Mouse (Mus musculus) liver, embryonic 11.5 days (tissue): ENCODE measurements around the gene Zbtb4. TPM values are rescaled to one million over a fixed set of nuclear protein-coding genes. Genes with fewer than 3 reads are reported as not detected.

Source experiments
- ATAC-seq: fragments of 200-750 bp; cut with Nextera tagmentation; replicated peaks from 2 replicates; pipeline ENCODE4 v1.8.0; 2017; ENCODE audit warnings: moderate number of reproducible peaks, mild to moderate bottlenecking, moderate TSS enrichment, moderate library complexity; ENCODE audit not compliant: low FRiP score
- DNase-seq: peaks from one replicate; pipeline ENCODE4 v3.0.0-alpha.2; 2017; ENCODE audit warnings: low spot score
- H3K27ac ChIP-seq: fragments of 300-500 bp; sonication (generic); 2 replicates; pipeline ENCODE4 v1.5.1; 2014; ENCODE audit warnings: mild to moderate bottlenecking, low read depth, low read length, control low read depth
- H3K27me3 ChIP-seq: fragments of 300-500 bp; sonication (generic); replicated peaks from 2 replicates; pipeline ENCODE4 v1.6.1; 2014; ENCODE audit warnings: low read length, mixed read lengths; ENCODE audit not compliant: control insufficient read depth, insufficient read depth
- H3K36me3 ChIP-seq: fragments of 300-500 bp; sonication (generic); 2 replicates; pipeline ENCODE4 v1.6.1; 2014; ENCODE audit warnings: mild to moderate bottlenecking, low read length, moderate library complexity, mixed read lengths; ENCODE audit not compliant: control insufficient read depth, insufficient read depth
- H3K4me1 ChIP-seq: fragments of 300-500 bp; sonication (generic); replicated peaks from 2 replicates; pipeline ENCODE4 v1.6.1; 2014; ENCODE audit warnings: low read length, mixed read lengths; ENCODE audit not compliant: control insufficient read depth, insufficient read depth
- H3K4me2 ChIP-seq: fragments of 300-500 bp; sonication (generic); 2 replicates; pipeline ENCODE4 v1.6.1; 2014; ENCODE audit warnings: mild to moderate bottlenecking, control low read depth, moderate library complexity
- H3K4me3 ChIP-seq: fragments of 300-500 bp; sonication (generic); 2 replicates; pipeline ENCODE4 v1.5.1; 2014; ENCODE audit warnings: low read depth, low read length, control low read depth
- H3K9ac ChIP-seq: fragments of 300-500 bp; sonication (generic); 2 replicates; pipeline ENCODE4 v1.6.1; 2014; ENCODE audit warnings: low read depth, low read length, control low read depth
- H3K9me3 ChIP-seq: fragments of 300-500 bp; sonication (generic); 2 replicates; pipeline ENCODE4 v1.6.1; 2016; ENCODE audit warnings: low read length, inconsistent platforms, mixed read lengths; ENCODE audit not compliant: control insufficient read depth
- WGBS: fragments of 180-500 bp; shearing (Covaris S2); extraction: QIAGEN DNeasy Blood & Tissue Kit; methylation state at CpG from one replicate; pipeline ENCODE4 v1.1.7; 2014; 5-methylcytosine and 5-hydroxymethylcytosine counted together
- polyA plus RNA-seq: library from polyadenylated mRNA; unstranded; fragments of >200 nt; fragmentation: Nextera tagmentation; extraction: Ambion mirVana; gene quantifications from 2 replicates; pipeline ENCODE4 v1.2.1, GENCODE M21; 2014

Gene Zbtb4
- polyA plus RNA-seq, 1 experiment from 2014 or later = 1.0 TPM

DNA sequence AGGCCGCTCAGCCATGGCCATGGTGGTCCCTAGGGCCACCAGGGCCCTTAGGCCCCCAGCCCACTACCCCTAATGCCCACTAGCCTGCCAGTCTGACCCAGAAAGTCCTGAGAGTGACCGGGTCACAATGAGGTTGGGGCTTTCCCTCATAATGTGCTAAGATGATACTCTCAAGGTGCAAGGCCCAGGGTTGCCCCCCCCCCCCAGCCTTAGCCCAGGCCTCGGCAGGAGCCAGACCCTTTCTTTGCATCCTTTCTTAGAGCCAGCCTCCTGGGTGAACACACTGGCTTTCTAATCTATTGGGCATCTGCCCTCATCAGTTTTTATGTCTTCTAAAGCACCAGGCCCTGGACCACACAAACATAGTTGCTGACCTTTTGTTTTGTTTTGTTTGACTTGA, 56.4 kb downstream of the Zbtb4 start, which contains the start of gene Spem1:
Gene Spem1 (minus strand): TSS at position 101 of the 400 bp plus-strand sequence.
- no peaks in the 10 kb centered on the region; the same call in none of the 2 replicates for H3K27me3 ChIP-seq
- 79% methylated on average over 3 of the region's 3 CpGs for WGBS
- H3K9ac ChIP-seq = no peak within 1 kb of the TSS
- no peak within 1 kb of the TSS for H3K27ac ChIP-seq
- H3K36me3 ChIP-seq = peaks cover 6% of the 10 kb centered on the region; the same call in 1 of the 2 replicates
- H3K4me2 ChIP-seq = no peak within 1 kb of the TSS
- DNase-seq = no peak
- no peak for ATAC-seq
- no peaks in the 10 kb centered on the region for H3K4me1 ChIP-seq
- no peak within 1 kb of the TSS for H3K4me3 ChIP-seq
- no peaks in the 10 kb centered on the region for H3K9me3 ChIP-seq

DNA sequence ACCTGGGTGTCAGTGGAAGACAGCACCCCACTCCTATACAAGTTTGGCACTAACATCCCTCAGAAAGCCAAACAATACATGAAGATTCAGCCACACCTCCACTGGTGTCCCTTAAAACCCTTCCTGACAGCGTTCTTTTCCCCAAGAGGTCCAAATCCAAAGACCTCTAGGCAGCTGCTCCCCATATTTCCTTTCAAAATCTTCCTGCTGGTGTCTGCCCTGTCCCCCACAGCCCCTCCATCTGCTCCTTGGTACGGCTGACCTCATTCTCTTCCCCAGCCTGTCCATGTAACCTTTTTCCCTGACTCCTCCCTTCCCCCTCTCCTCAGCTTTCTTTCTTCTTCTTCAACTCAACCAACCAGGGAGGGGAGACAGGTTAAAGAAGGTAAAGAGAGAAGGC, 57.7 kb downstream of the Zbtb4 start:
- no peak overlapping the region for H3K9ac ChIP-seq
- H3K27me3 ChIP-seq = no peaks in the 10 kb centered on the region; the same call in 1 of the 2 replicates
- H3K4me1 ChIP-seq = no peaks in the 10 kb centered on the region
- whole genome bisulfite sequencing = 67% methylated on average over 2 of the region's 2 CpGs
- ATAC-seq (no peak), DNase-seq (no peak)
- no peaks in the 10 kb centered on the region for H3K9me3 ChIP-seq
- H3K4me3 ChIP-seq = no peak overlapping the region
- no peak overlapping the region for H3K4me2 ChIP-seq
- peaks cover 14% of the 10 kb centered on the region for H3K36me3 ChIP-seq
- no peak overlapping the region for H3K27ac ChIP-seq

DNA sequence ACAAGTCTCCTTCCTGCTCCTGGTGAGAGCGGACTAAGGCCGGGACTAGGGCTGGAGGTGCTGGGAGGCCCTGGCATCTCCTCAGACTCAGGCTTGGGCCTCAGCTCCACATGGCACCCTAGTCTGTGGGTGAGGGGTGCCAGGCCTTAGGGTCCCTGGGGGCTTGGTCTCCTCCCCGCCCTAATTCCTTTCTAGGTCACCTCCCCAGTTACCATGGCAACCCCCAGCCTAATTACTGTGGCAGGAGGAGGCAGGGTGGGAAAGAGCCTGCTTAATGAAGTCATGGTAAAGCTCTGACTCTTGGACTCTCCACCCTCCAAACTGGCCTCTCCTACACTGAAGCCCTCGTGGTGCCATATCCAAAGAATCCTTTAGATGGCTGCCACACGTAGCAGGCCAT, 63.1 kb downstream of the Zbtb4 start:
- Histone ChIP-seq H3K4me1 (peaks cover 4% of the 10 kb centered on the region), H3K36me3 (peaks cover 14% of the 10 kb centered on the region), H3K4me2 (no peak overlapping the region), H3K27ac (no peak overlapping the region), H3K27me3 (peaks cover 8% of the 10 kb centered on the region), H3K9me3 (no peaks in the 10 kb centered on the region), H3K9ac (no peak overlapping the region), H3K4me3 (no peak overlapping the region)
- DNase-seq (no peak), ATAC-seq (no peak)
- WGBS = 77% methylated on average over 5 of the region's 5 CpGs

- ATAC-seq = no peak
- DNase-seq = no peak
- H3K4me1 ChIP-seq = peaks cover 34% of the 10 kb centered on the region
- peak overlapping the region; percentile 74 for H3K9ac ChIP-seq
- WGBS = 49% methylated on average over 8 of the region's 8 CpGs
- no peaks in the 10 kb centered on the region for H3K9me3 ChIP-seq
- H3K27ac ChIP-seq = no peak overlapping the region
- H3K4me3 ChIP-seq = peak overlapping the region; percentile 53
- H3K27me3 ChIP-seq = peaks cover 40% of the 10 kb centered on the region
- H3K4me2 ChIP-seq = peak overlapping the region; percentile 81
- no peaks in the 10 kb centered on the region; the same call in 1 of the 2 replicates for H3K36me3 ChIP-seq
Measured at GRCm38 (mm10) chr11:69833554-69833953, 67.8 kb downstream of the Zbtb4 start.

Other genes with a start within 250 kb of the Zbtb4 start
- gene Dnah2, start 216.8 kb upstream of the Zbtb4 start, polyA plus RNA-seq = 0.14 and 0.52 TPM in 2 replicates
- 1.8 and 2.4 TPM in 2 replicates for gene Efnb3, start 205.7 kb upstream of the Zbtb4 start, polyA plus RNA-seq
- gene Wrap53, start 185.7 kb upstream of the Zbtb4 start, polyA plus RNA-seq = 33.7 and 39.3 TPM in 2 replicates
- gene Trp53, start 185.6 kb upstream of the Zbtb4 start, polyA plus RNA-seq = 196 and 198 TPM in 2 replicates
- 76.2 and 79.5 TPM in 2 replicates for gene Atp1b2, start 160.0 kb upstream of the Zbtb4 start, polyA plus RNA-seq
- gene Shbg, start 148.0 kb upstream of the Zbtb4 start, polyA plus RNA-seq = 42.9 and 43.8 TPM in 2 replicates
- gene Sat2, start 143.9 kb upstream of the Zbtb4 start, polyA plus RNA-seq = 16.7 and 18.0 TPM in 2 replicates
- 22.8 and 26.2 TPM in 2 replicates for gene Fxr2, start 132.9 kb upstream of the Zbtb4 start, polyA plus RNA-seq
- gene Sox15, start 110.6 kb upstream of the Zbtb4 start, polyA plus RNA-seq = not detected in 2 replicates
- gene Mpdu1, start 103.3 kb upstream of the Zbtb4 start, polyA plus RNA-seq = 20.7 and 24.0 TPM in 2 replicates
- gene Cd68, start 99.8 kb upstream of the Zbtb4 start, polyA plus RNA-seq = 21.0 and 22.0 TPM in 2 replicates
- gene Eif4a1, start 93.5 kb upstream of the Zbtb4 start, polyA plus RNA-seq = 755 and 757 TPM in 2 replicates
- 75.4 and 79.1 TPM in 2 replicates for gene Senp3, start 83.8 kb upstream of the Zbtb4 start, polyA plus RNA-seq
- 0.37 TPM in 1 of 2 replicates, not detected in the other for gene Tnfsf13, start 80.1 kb upstream of the Zbtb4 start, polyA plus RNA-seq
- gene Tnfsf12, start 70.1 kb upstream of the Zbtb4 start, polyA plus RNA-seq = 4.5 and 6.0 TPM in 2 replicates
- gene Tnfsfm13, start 69.8 kb upstream of the Zbtb4 start, polyA plus RNA-seq = 1.7 and 2.6 TPM in 2 replicates
- 46.1 and 48.9 TPM in 2 replicates for gene Polr2a, start 7.3 kb upstream of the Zbtb4 start, polyA plus RNA-seq
- not detected in 2 replicates for gene Slc35g3, start 3.9 kb upstream of the Zbtb4 start, polyA plus RNA-seq
- gene Chrnb1, start 30.0 kb downstream of the Zbtb4 start, polyA plus RNA-seq = 1.3 and 1.4 TPM in 2 replicates
- gene Fgf11, start 35.9 kb downstream of the Zbtb4 start, polyA plus RNA-seq = 1.2 TPM in 2 replicates
- 0.96 and 1.2 TPM in 2 replicates for gene Tmem102, start 39.7 kb downstream of the Zbtb4 start, polyA plus RNA-seq
- gene Gm39566, start 49.4 kb downstream of the Zbtb4 start, polyA plus RNA-seq = not detected in 2 replicates
- gene Spem2, start 52.6 kb downstream of the Zbtb4 start, polyA plus RNA-seq = not detected in 2 replicates
- gene Spem1, start 56.3 kb downstream of the Zbtb4 start, polyA plus RNA-seq = not detected in 2 replicates
- 2.8 and 3.4 TPM in 2 replicates for gene Nlgn2, start 71.9 kb downstream of the Zbtb4 start, polyA plus RNA-seq
- 336 and 370 TPM in 2 replicates for gene Tmem256, start 72.6 kb downstream of the Zbtb4 start, polyA plus RNA-seq
- 63.5 and 70.1 TPM in 2 replicates for gene Plscr3, start 80.5 kb downstream of the Zbtb4 start, polyA plus RNA-seq
- gene Tnk1, start 92.8 kb downstream of the Zbtb4 start, polyA plus RNA-seq = 0.57 and 0.62 TPM in 2 replicates
- gene Tmem95, start 112.1 kb downstream of the Zbtb4 start, polyA plus RNA-seq = not detected in 2 replicates
- gene Kctd11, start 115.5 kb downstream of the Zbtb4 start, polyA plus RNA-seq = 2.3 and 3.6 TPM in 2 replicates
- gene Acap1, start 129.6 kb downstream of the Zbtb4 start, polyA plus RNA-seq = 8.6 and 8.7 TPM in 2 replicates
- 3.2 and 4.0 TPM in 2 replicates for gene 2810408A11Rik, start 135.1 kb downstream of the Zbtb4 start, polyA plus RNA-seq
- gene Neurl4, start 135.2 kb downstream of the Zbtb4 start, polyA plus RNA-seq = 9.5 and 10.5 TPM in 2 replicates
- 121 and 130 TPM in 2 replicates for gene Gps2, start 148.0 kb downstream of the Zbtb4 start, polyA plus RNA-seq
- gene Eif5a, start 156.0 kb downstream of the Zbtb4 start, polyA plus RNA-seq = 2,995 and 3,090 TPM in 2 replicates
- gene Ybx2, start 169.9 kb downstream of the Zbtb4 start, polyA plus RNA-seq = 1.3 and 1.7 TPM in 2 replicates
- 7.0 and 8.3 TPM in 2 replicates for gene Slc2a4, start 182.3 kb downstream of the Zbtb4 start, polyA plus RNA-seq
- gene Cldn7, start 198.9 kb downstream of the Zbtb4 start, polyA plus RNA-seq = 4.0 and 5.1 TPM in 2 replicates
- gene Ctdnep1, start 215.2 kb downstream of the Zbtb4 start, polyA plus RNA-seq = 20.8 and 24.0 TPM in 2 replicates
- 131 and 146 TPM in 2 replicates for gene Elp5, start 216.6 kb downstream of the Zbtb4 start, polyA plus RNA-seq
- 302 and 311 TPM in 2 replicates for gene Gabarap, start 225.2 kb downstream of the Zbtb4 start, polyA plus RNA-seq
- gene Phf23, start 229.9 kb downstream of the Zbtb4 start, polyA plus RNA-seq = 33.2 and 36.6 TPM in 2 replicates
- gene Dvl2, start 234.7 kb downstream of the Zbtb4 start, polyA plus RNA-seq = 22.1 and 23.3 TPM in 2 replicates
- gene Acadvl, start 249.5 kb downstream of the Zbtb4 start, polyA plus RNA-seq = 85.7 and 89.7 TPM in 2 replicates